Mouse (Mus musculus): ENCODE results near the gene Jsrp1. TPM values are rescaled to one million over a fixed set of nuclear protein-coding genes. Genes with fewer than 3 reads are reported as not detected.

Jsrp1 gene
- polyA plus RNA-seq, 1 experiment from 2014 or later = 0.70 TPM

DNA sequence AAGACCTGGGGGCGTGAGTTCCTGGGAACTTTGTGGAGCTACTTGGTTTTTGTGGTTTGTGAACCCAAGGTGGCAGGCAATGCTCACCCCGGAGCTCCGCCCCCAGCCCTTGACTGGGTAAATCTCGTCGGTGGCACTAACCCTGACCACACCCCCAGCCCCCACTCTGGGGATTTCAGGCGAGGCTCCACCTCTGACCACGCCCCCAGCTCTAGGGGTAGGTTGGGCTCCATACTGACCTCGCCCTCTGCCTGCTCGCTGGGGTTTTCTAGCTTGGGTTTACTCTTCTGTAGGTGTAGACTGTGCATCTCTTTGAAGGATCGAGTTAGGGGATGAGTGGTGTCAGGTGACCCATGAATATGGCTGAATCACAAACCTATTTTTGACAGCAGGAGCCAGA lies 35.3 kb upstream of the Jsrp1 start:
- Histone ChIP-seq H3K27me3 (replicated peaks; ENCODE audit: control insufficient read depth, insufficient read depth, low read length) (peaks cover 10% of the 10 kb centered on the region), H3K4me1 (ENCODE audit: control insufficient read depth, insufficient read depth, low read length) (peaks cover 11% of the 10 kb centered on the region), H3K9ac (ENCODE audit: low read depth, low read length) (peak overlapping the region; percentile 19; the same call in 1 of the 2 replicates), H3K27ac (ENCODE audit: low read length) (no peak overlapping the region), H3K36me3 (ENCODE audit: control insufficient read depth, insufficient read depth, low read length) (peaks cover 11% of the 10 kb centered on the region), H3K9me3 (ENCODE audit: control insufficient read depth, low read length) (no peaks in the 10 kb centered on the region), H3K4me3 (ENCODE audit: low read length) (no peak overlapping the region), H3K4me2 (ENCODE audit: low read depth, low read length) (0 out of 2 replicates have a peak overlapping the region, but pooled peaks have one; percentile 6)
- WGBS = 11% methylated on average over 10 of the region's 10 CpGs
- ATAC-seq = peak; percentile 63

- Histone ChIP-seq H3K9me3 (ENCODE audit: control insufficient read depth, low read length) (no peaks in the 10 kb centered on the region), H3K4me2 (ENCODE audit: low read depth, low read length) (no peak overlapping the region), H3K4me3 (ENCODE audit: low read length) (no peak overlapping the region), H3K4me1 (ENCODE audit: control insufficient read depth, insufficient read depth, low read length) (peaks cover 10% of the 10 kb centered on the region), H3K36me3 (ENCODE audit: control insufficient read depth, insufficient read depth, low read length) (no peaks in the 10 kb centered on the region), H3K27me3 (replicated peaks; ENCODE audit: control insufficient read depth, insufficient read depth, low read length) (peaks cover 30% of the 10 kb centered on the region), H3K27ac (ENCODE audit: low read length) (no peak overlapping the region), H3K9ac (ENCODE audit: low read depth, low read length) (no peak overlapping the region)
- WGBS = 74% methylated on average over 12 of the region's 12 CpGs
- ATAC-seq = no peak
These were observed 32.4 kb upstream of the Jsrp1 start for GRCm38 (mm10) chr10:80845732-80846131.

GRCm38 (mm10) chr10:80845055-80845693 lies 31.9 kb upstream of the Jsrp1 start:
- Histone ChIP-seq H3K4me3 (ENCODE audit: low read length) (no peak overlapping the region), H3K36me3 (ENCODE audit: control insufficient read depth, insufficient read depth, low read length) (no peaks in the 10 kb centered on the region), H3K27ac (ENCODE audit: low read length) (no peak overlapping the region), H3K9ac (ENCODE audit: low read depth, low read length) (no peak overlapping the region), H3K27me3 (replicated peaks; ENCODE audit: control insufficient read depth, insufficient read depth, low read length) (peaks cover 30% of the 10 kb centered on the region), H3K9me3 (ENCODE audit: control insufficient read depth, low read length) (no peaks in the 10 kb centered on the region), H3K4me2 (ENCODE audit: low read depth, low read length) (no peak overlapping the region), H3K4me1 (ENCODE audit: control insufficient read depth, insufficient read depth, low read length) (peaks cover 10% of the 10 kb centered on the region)
- 62% methylated on average over 8 of the region's 8 CpGs for WGBS
- ATAC-seq = no peak

DNA sequence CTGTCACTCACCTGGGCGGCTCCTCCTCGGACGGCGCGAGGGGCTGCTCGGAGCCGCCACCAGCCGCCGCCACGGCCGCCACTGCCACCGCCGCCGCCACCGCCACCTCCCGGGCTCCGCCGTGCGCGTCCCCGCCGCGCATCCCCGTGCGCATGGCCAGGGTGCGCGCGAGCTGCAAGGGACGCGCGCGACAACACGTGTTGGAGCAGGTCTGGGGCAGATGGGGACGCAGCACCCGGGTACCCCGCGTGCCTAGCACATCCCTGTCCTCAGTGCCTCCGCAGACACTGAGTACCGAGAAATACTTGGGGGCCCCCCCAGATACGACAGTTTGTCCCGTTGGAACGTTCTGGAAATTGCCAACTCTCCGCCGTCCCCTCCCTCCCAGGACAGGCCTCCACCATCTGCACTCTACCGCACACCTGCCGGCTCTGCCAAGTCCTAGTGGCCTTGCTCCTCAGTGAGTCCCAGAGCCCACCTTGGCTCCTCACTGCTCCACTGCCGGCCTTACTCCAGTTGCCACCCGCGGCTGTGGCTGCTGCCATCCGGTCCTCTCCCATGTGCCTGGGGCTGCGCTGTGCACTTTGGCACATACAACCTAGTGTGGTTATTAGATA lies 30.7 kb upstream of the Jsrp1 start, which contains the start of gene Lingo3:
Gene Lingo3 (minus strand): TSS at position 109 of the 617 bp plus-strand sequence.
- Histone ChIP-seq H3K9me3 (ENCODE audit: control insufficient read depth, low read length) (no peaks in the 10 kb centered on the region), H3K9ac (ENCODE audit: low read depth, low read length) (peak within 1 kb of the TSS; percentile 48), H3K27me3 (replicated peaks; ENCODE audit: control insufficient read depth, insufficient read depth, low read length) (peaks cover 30% of the 10 kb centered on the region), H3K36me3 (ENCODE audit: control insufficient read depth, insufficient read depth, low read length) (no peaks in the 10 kb centered on the region), H3K4me1 (ENCODE audit: control insufficient read depth, insufficient read depth, low read length) (peaks cover 9% of the 10 kb centered on the region), H3K4me2 (ENCODE audit: low read depth, low read length) (peak within 1 kb of the TSS; percentile 77), H3K4me3 (ENCODE audit: low read length) (peak within 1 kb of the TSS; percentile 48), H3K27ac (ENCODE audit: low read length) (no peak within 1 kb of the TSS)
- 7% methylated on average over 31 of the region's 51 CpGs for WGBS
- peak; percentile 36; the same call in 1 of the 2 replicates for ATAC-seq

- 10% methylated on average over 31 of the region's 32 CpGs for WGBS
- Histone ChIP-seq H3K27me3 (replicated peaks; ENCODE audit: control insufficient read depth, insufficient read depth, low read length) (peaks cover 30% of the 10 kb centered on the region), H3K9ac (ENCODE audit: low read depth, low read length) (peak overlapping the region; percentile 48)
These were observed 30.0 kb upstream of the Jsrp1 start for GRCm38 (mm10) chr10:80843087-80843930.

GRCm38 (mm10) chr10:80842334-80842733 lies 29.0 kb upstream of the Jsrp1 start:
- H3K27me3 ChIP-seq (replicated peaks; ENCODE audit: control insufficient read depth, insufficient read depth, low read length) = peaks cover 30% of the 10 kb centered on the region
- WGBS = 81% methylated on average over 15 of the region's 15 CpGs
- no peak overlapping the region for H3K27ac ChIP-seq (ENCODE audit: low read length)
- H3K9me3 ChIP-seq (ENCODE audit: control insufficient read depth, low read length) = no peaks in the 10 kb centered on the region
- no peak for ATAC-seq
- H3K4me1 ChIP-seq (ENCODE audit: control insufficient read depth, insufficient read depth, low read length) = peaks cover 7% of the 10 kb centered on the region
- H3K4me2 ChIP-seq (ENCODE audit: low read depth, low read length) = no peak overlapping the region
- no peak overlapping the region for H3K9ac ChIP-seq (ENCODE audit: low read depth, low read length)
- H3K4me3 ChIP-seq (ENCODE audit: low read length) = no peak overlapping the region
- H3K36me3 ChIP-seq (ENCODE audit: control insufficient read depth, insufficient read depth, low read length) = no peaks in the 10 kb centered on the region

More at GRCm38 (mm10) chr10:80843087-80843930, 30.0 kb upstream of the Jsrp1 start:
- Histone ChIP-seq H3K27ac (ENCODE audit: low read length) (no peak overlapping the region), H3K4me1 (ENCODE audit: control insufficient read depth, insufficient read depth, low read length) (peaks cover 7% of the 10 kb centered on the region), H3K4me2 (ENCODE audit: low read depth, low read length) (peak overlapping the region; percentile 77), H3K36me3 (ENCODE audit: control insufficient read depth, insufficient read depth, low read length) (no peaks in the 10 kb centered on the region), H3K4me3 (ENCODE audit: low read length) (peak overlapping the region; percentile 48), H3K9me3 (ENCODE audit: control insufficient read depth, low read length) (no peaks in the 10 kb centered on the region)
- 0 out of 2 replicates have a peak, but pooled peaks have one; percentile 8 for ATAC-seq

DNA sequence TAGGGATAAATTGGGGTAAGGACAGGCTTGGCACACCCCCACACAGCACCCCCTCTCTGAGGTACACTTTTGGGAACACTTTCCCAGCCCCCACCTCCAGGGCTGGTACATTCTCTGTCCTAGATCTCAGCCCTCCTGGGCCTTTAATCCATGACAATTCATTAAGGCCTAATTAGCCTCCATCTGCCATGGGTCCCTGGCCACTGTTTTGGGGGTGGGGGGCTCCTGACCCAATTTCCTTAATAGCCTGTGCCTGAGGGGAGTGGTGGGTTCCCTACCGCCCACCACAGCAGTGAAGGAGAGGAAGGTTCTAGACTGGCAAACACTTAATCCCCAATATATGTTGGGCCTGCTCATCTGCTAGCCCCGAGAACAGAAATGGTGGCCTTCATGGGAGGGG lies 28.4 kb upstream of the Jsrp1 start:
- WGBS = 89% methylated on average over 2 of the region's 2 CpGs
- peaks cover 7% of the 10 kb centered on the region for H3K4me1 ChIP-seq (ENCODE audit: control insufficient read depth, insufficient read depth, low read length)

DNA sequence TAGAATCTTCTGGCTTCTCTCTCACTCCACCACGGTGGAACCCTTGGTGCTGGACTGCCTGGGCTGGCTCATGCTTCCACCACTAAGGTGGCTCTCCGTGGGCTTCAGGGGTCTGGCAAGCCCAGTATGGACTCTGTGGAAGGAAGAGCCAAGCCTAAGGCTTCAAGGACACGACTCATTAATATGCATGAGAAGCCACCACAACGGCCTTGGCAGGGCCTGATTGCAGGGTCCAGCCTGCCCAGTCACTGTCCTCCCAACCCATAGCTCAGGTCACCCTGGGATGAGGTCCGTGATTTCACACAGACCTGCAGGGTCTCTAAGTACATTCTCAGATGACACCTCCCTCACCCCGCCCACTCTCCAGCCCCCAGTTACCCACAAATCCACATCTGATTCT lies 26.6 kb upstream of the Jsrp1 start:
- H3K9ac ChIP-seq (ENCODE audit: low read depth, low read length) = no peak overlapping the region
- H3K4me3 ChIP-seq (ENCODE audit: low read length) = no peak overlapping the region
- peaks cover 7% of the 10 kb centered on the region for H3K4me1 ChIP-seq (ENCODE audit: control insufficient read depth, insufficient read depth, low read length)
- no peaks in the 10 kb centered on the region for H3K36me3 ChIP-seq (ENCODE audit: control insufficient read depth, insufficient read depth, low read length)
- 59% methylated on average over 6 of the region's 6 CpGs for WGBS
- H3K27ac ChIP-seq (ENCODE audit: low read length) = no peak overlapping the region
- no peak for ATAC-seq
- peaks cover 50% of the 10 kb centered on the region for H3K27me3 ChIP-seq (replicated peaks; ENCODE audit: control insufficient read depth, insufficient read depth, low read length)
- H3K9me3 ChIP-seq (ENCODE audit: control insufficient read depth, low read length) = no peaks in the 10 kb centered on the region
- H3K4me2 ChIP-seq (ENCODE audit: low read depth, low read length) = no peak overlapping the region

More for the DNA sequence above, 28.4 kb upstream of the Jsrp1 start:
- no peak overlapping the region for H3K27ac ChIP-seq (ENCODE audit: low read length)
- no peaks in the 10 kb centered on the region for H3K36me3 ChIP-seq (ENCODE audit: control insufficient read depth, insufficient read depth, low read length)
- no peak overlapping the region for H3K4me3 ChIP-seq (ENCODE audit: low read length)
- no peak for ATAC-seq
- no peak overlapping the region for H3K4me2 ChIP-seq (ENCODE audit: low read depth, low read length)
- H3K9ac ChIP-seq (ENCODE audit: low read depth, low read length) = no peak overlapping the region
- H3K27me3 ChIP-seq (replicated peaks; ENCODE audit: control insufficient read depth, insufficient read depth, low read length) = peaks cover 34% of the 10 kb centered on the region
- no peaks in the 10 kb centered on the region for H3K9me3 ChIP-seq (ENCODE audit: control insufficient read depth, low read length)

- WGBS = 59% methylated on average over 2 of the region's 2 CpGs
- H3K9ac ChIP-seq (ENCODE audit: low read depth, low read length) = no peak overlapping the region
- H3K36me3 ChIP-seq (ENCODE audit: control insufficient read depth, insufficient read depth, low read length) = no peaks in the 10 kb centered on the region
- H3K4me1 ChIP-seq (ENCODE audit: control insufficient read depth, insufficient read depth, low read length) = no peaks in the 10 kb centered on the region
- H3K27ac ChIP-seq (ENCODE audit: low read length) = no peak overlapping the region
- ATAC-seq = no peak
- peaks cover 52% of the 10 kb centered on the region for H3K27me3 ChIP-seq (replicated peaks; ENCODE audit: control insufficient read depth, insufficient read depth, low read length)
- H3K4me3 ChIP-seq (ENCODE audit: low read length) = no peak overlapping the region
- H3K4me2 ChIP-seq (ENCODE audit: low read depth, low read length) = no peak overlapping the region
- no peaks in the 10 kb centered on the region for H3K9me3 ChIP-seq (ENCODE audit: control insufficient read depth, low read length)
These were observed 25.1 kb upstream of the Jsrp1 start for GRCm38 (mm10) chr10:80838346-80838912.

Measured in intestine, embryonic 16.5 days (tissue).